Mouse (Mus musculus): ENCODE results near the gene Hspb8. TPM values are rescaled to one million over a fixed set of nuclear protein-coding genes. Genes with fewer than 3 reads are reported as not detected.

Gene Hspb8
- polyA plus RNA-seq (2014; fragmentation: Nextera tagmentation; extraction: Ambion mirVana) = 5.4 and 5.9 TPM in 2 replicates

DNA sequence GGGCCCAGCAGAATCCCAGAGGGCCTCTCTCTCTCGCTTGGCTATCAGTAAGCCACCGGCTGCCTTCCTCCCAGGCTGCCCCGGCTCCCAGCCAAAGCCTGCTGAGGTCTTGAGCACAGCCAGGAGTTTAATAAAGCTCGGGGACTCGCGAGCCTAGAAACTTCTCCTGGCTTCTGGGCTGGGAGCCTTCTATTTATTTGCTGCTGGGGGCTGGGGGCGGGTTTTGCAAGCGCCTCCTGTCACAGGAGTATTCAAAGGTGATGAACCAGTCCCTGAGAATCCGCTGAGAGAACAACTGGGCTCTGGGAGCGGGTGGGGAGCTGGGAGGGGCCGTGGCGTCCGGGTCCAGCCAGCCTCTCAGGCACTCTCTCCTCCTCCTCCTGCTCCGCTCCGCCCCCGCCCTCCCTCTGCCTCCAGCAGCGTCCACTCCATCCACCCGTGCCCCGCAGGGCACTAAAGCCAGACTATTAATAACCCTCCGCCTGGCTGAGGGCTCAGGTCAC is at the start of gene Hspb8:
TSS of gene Hspb8 (minus strand) at position 166 of the 503 bp plus-strand sequence.
- Histone ChIP-seq H3K27ac (ENCODE audit: low read depth, low read length) (peak within 1 kb of the TSS; percentile 23; the same call in 1 of the 2 replicates), H3K27me3 (replicated peaks; ENCODE audit: control insufficient read depth, insufficient read depth, low read length) (no peaks in the 10 kb centered on the region), H3K9me3 (replicated peaks; ENCODE audit: control insufficient read depth, low read length) (no peaks in the 10 kb centered on the region), H3K36me3 (ENCODE audit: control insufficient read depth, insufficient read depth, low read length) (no peaks in the 10 kb centered on the region), H3K4me3 (ENCODE audit: low read depth, low read length) (no peak within 1 kb of the TSS), H3K4me1 (ENCODE audit: control insufficient read depth, insufficient read depth, low read length) (peaks cover 9% of the 10 kb centered on the region), H3K4me2 (ENCODE audit: low read length) (peak within 1 kb of the TSS; percentile 36), H3K9ac (ENCODE audit: low read length) (peak within 1 kb of the TSS; percentile 36; the same call in 1 of the 2 replicates)
- ATAC-seq (peak; percentile 21), DNase-seq (ENCODE audit: low spot score) (peak; percentile 74)
- WGBS = under 1% methylated on average over 20 of the region's 20 CpGs

DNA sequence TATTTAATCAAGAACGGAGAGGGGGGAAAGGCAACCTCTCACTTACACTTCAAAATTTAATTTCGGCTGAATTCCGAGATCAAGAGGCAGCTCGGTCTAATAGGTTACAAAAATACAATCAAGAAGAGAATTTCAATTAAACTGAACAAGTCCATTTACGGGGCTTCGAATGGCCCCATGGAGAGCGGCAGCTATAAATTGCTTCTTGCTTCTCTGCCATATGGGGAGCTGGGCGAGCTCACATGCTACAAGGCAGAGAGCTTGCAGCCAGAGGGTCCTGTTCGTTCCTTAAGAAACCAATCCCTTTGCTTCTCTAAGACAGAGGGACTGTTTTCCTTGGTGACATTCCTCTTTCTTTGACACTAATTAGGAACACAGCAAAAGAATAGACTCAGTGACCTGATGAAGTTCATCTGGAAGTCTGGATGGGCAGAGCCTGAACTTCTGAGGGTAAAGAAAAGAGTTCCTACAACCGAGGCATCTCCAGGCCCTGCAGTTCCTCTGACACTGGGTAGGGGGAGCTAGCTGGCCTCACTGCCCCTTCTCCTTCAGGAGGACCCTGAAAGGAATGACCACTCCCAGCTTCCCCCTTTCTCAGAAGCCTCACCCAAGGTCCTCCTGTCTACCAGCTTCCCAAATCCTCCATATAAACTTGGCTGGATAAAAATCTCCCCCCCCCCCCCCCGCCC is 38.8 kb upstream of the Hspb8 start:
- Histone ChIP-seq H3K4me3 (ENCODE audit: low read depth, low read length) (no peak overlapping the region), H3K27me3 (replicated peaks; ENCODE audit: control insufficient read depth, insufficient read depth, low read length) (no peaks in the 10 kb centered on the region), H3K4me1 (ENCODE audit: control insufficient read depth, insufficient read depth, low read length) (peaks cover 16% of the 10 kb centered on the region), H3K36me3 (ENCODE audit: control insufficient read depth, insufficient read depth, low read length) (peaks cover 46% of the 10 kb centered on the region), H3K4me2 (ENCODE audit: low read length) (no peak overlapping the region), H3K9ac (ENCODE audit: low read length) (no peak overlapping the region), H3K9me3 (replicated peaks; ENCODE audit: control insufficient read depth, low read length) (peaks cover 10% of the 10 kb centered on the region), H3K27ac (ENCODE audit: low read depth, low read length) (no peak overlapping the region)
- no peak for ATAC-seq
- DNase-seq (ENCODE audit: low spot score) = peak; percentile 56
- 11% methylated on average over 11 of the region's 11 CpGs for WGBS

DNA sequence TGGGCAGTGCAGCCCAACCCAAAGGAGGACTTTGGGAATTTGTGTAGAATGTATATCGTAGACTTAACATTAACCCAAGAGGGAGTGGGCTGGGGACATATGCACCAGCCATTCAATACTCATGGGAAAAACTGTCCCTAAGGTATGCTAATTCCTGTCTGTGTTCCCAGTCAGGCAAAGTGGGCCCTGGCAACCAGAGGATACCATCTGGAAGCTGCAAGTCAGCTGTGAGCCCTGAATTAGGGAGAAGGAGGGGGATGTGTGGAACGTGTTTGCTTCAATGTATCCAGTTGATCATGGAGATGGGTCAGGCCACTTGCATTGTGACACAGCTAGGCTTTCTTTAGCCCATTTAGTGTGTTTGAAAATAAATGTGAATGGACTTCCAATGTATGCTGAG is 37.3 kb upstream of the Hspb8 start:
- peak; percentile 48; the same call in 1 of the 2 replicates for ATAC-seq
- Histone ChIP-seq H3K27me3 (replicated peaks; ENCODE audit: control insufficient read depth, insufficient read depth, low read length) (no peaks in the 10 kb centered on the region), H3K9me3 (replicated peaks; ENCODE audit: control insufficient read depth, low read length) (peaks cover 2% of the 10 kb centered on the region), H3K27ac (ENCODE audit: low read depth, low read length) (no peak overlapping the region), H3K4me2 (ENCODE audit: low read length) (no peak overlapping the region), H3K4me3 (ENCODE audit: low read depth, low read length) (no peak overlapping the region), H3K9ac (ENCODE audit: low read length) (no peak overlapping the region), H3K36me3 (ENCODE audit: control insufficient read depth, insufficient read depth, low read length) (peaks cover 31% of the 10 kb centered on the region), H3K4me1 (ENCODE audit: control insufficient read depth, insufficient read depth, low read length) (peaks cover 16% of the 10 kb centered on the region)
- 49% methylated on average over 2 of the region's 2 CpGs for WGBS
- peak; percentile 76 for DNase-seq (ENCODE audit: low spot score)

DNA sequence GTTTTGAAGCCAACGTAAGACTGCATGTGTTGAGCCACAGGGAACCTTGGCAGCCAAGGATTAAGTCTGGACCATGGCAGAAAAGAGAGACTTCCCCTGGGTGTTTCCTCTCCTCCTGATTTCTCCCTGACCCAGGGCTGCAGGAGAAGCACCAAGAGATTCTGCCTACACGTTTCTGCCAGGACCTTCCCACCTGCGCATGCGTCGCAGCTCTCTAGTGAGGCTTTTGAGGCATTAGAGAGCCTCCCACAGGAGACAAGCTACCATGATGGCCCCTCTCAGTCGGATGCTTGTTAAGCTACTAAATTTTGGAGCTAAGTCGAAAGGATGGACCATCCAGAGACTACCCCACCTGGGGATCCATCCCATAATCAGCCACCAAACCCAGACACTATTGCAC is 35.1 kb upstream of the Hspb8 start:
- Histone ChIP-seq H3K9me3 (replicated peaks; ENCODE audit: control insufficient read depth, low read length) (no peaks in the 10 kb centered on the region), H3K9ac (ENCODE audit: low read length) (no peak overlapping the region), H3K4me2 (ENCODE audit: low read length) (no peak overlapping the region), H3K27ac (ENCODE audit: low read depth, low read length) (no peak overlapping the region), H3K4me1 (ENCODE audit: control insufficient read depth, insufficient read depth, low read length) (peaks cover 18% of the 10 kb centered on the region), H3K36me3 (ENCODE audit: control insufficient read depth, insufficient read depth, low read length) (peaks cover 17% of the 10 kb centered on the region), H3K4me3 (ENCODE audit: low read depth, low read length) (no peak overlapping the region), H3K27me3 (replicated peaks; ENCODE audit: control insufficient read depth, insufficient read depth, low read length) (no peaks in the 10 kb centered on the region)
- WGBS = 82% methylated on average over 7 of the region's 7 CpGs
- no peak for ATAC-seq
- no peak for DNase-seq (ENCODE audit: low spot score)

DNA sequence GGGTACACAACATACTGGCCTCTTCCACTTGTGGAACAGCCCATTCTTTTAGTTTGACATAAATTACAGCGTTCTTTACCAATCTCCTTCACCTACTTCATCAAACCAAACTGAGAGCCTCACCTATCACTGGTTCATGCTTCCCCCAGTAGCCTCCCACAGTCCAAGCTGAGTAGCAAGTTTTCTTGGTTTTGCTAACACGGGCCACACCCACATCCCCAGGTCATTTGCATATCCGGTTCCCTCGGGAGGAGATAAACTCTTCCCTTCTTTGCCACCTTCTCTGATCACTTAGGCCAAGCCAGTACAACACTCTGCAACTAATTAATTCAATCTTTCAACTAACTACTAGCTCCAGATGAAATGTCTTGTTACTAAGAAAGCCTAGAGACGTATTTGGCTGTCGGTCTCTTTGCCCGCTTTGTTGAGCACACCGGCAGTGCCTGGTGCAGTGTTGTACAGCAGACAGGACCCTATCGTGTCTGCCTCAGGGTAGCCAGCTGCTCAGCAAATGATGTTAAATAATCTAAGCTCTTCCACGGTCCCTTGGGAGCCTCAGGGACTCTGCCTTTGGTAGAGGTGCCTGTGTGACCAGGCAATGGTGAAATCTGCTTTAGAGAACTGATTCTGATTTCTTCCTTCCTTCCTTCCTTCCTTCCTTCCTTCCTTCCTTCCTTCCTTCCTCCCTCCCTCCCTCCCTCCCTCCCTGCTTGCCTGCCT is 34.3 kb upstream of the Hspb8 start:
- Histone ChIP-seq H3K27me3 (replicated peaks; ENCODE audit: control insufficient read depth, insufficient read depth, low read length) (no peaks in the 10 kb centered on the region), H3K4me3 (ENCODE audit: low read depth, low read length) (no peak overlapping the region), H3K9me3 (replicated peaks; ENCODE audit: control insufficient read depth, low read length) (no peaks in the 10 kb centered on the region), H3K9ac (ENCODE audit: low read length) (no peak overlapping the region), H3K4me2 (ENCODE audit: low read length) (no peak overlapping the region), H3K36me3 (ENCODE audit: control insufficient read depth, insufficient read depth, low read length) (peaks cover 22% of the 10 kb centered on the region), H3K4me1 (ENCODE audit: control insufficient read depth, insufficient read depth, low read length) (peaks cover 18% of the 10 kb centered on the region), H3K27ac (ENCODE audit: low read depth, low read length) (no peak overlapping the region)
- DNase-seq (ENCODE audit: low spot score) = no peak
- 40% methylated on average over 10 of the region's 10 CpGs for WGBS
- ATAC-seq = no peak

DNA sequence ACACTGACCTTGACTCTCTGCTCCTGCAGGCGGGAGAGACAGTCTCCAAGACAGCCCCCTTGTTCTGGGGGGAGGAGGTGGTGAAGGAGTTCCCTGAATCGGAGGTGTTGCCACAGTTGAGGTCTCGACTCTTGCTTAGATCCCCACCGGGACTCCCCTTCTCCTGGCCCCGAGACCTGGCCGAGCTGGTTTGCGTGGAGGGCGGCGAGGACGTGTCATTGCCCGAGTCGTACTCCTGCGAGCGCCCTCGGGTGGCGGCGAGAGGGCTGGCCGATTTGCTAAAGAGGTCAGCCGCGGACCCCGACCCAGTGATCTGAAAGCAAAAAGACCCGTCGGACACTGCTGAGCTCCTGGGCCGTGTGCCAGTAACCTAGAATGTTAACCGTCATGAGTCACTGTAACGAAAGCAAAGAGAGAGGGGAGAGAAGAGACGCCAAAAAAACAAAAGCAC is 30.8 kb upstream of the Hspb8 start:
- Histone ChIP-seq H3K36me3 (ENCODE audit: control insufficient read depth, insufficient read depth, low read length) (peaks cover 30% of the 10 kb centered on the region), H3K4me3 (ENCODE audit: low read depth, low read length) (no peak overlapping the region), H3K27ac (ENCODE audit: low read depth, low read length) (no peak overlapping the region), H3K9ac (ENCODE audit: low read length) (no peak overlapping the region), H3K9me3 (replicated peaks; ENCODE audit: control insufficient read depth, low read length) (no peaks in the 10 kb centered on the region), H3K4me1 (ENCODE audit: control insufficient read depth, insufficient read depth, low read length) (peaks cover 10% of the 10 kb centered on the region; the same call in 1 of the 2 replicates), H3K27me3 (replicated peaks; ENCODE audit: control insufficient read depth, insufficient read depth, low read length) (no peaks in the 10 kb centered on the region), H3K4me2 (ENCODE audit: low read length) (peak overlapping the region; percentile 22)
- ATAC-seq = no peak
- peak; percentile 45 for DNase-seq (ENCODE audit: low spot score)
- WGBS = 4% methylated on average over 27 of the region's 27 CpGs

DNA sequence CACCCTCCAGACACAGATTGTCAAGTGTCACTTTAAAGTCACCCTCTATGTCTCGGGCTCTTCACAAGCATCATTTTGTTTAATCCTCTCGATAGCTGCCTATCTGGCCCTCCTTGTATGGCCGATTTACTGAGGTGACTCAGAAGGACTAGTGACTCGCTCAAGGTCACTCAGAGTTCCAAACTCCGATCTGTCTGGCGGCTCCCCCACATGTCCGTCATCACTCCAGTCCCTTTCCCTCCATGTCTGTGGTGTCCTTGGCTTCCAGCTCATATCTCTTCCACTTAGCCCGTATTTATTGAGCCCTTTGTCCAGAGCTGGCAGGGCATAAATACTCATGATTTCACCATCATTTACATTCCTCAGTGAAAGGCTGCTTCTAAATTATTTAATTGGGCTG is 28.2 kb upstream of the Hspb8 start:
- Histone ChIP-seq H3K9ac (ENCODE audit: low read length) (no peak overlapping the region), H3K4me2 (ENCODE audit: low read length) (no peak overlapping the region), H3K4me1 (ENCODE audit: control insufficient read depth, insufficient read depth, low read length) (peaks cover 10% of the 10 kb centered on the region; the same call in 1 of the 2 replicates), H3K9me3 (replicated peaks; ENCODE audit: control insufficient read depth, low read length) (no peaks in the 10 kb centered on the region), H3K4me3 (ENCODE audit: low read depth, low read length) (no peak overlapping the region), H3K27me3 (replicated peaks; ENCODE audit: control insufficient read depth, insufficient read depth, low read length) (no peaks in the 10 kb centered on the region), H3K27ac (ENCODE audit: low read depth, low read length) (no peak overlapping the region), H3K36me3 (ENCODE audit: control insufficient read depth, insufficient read depth, low read length) (peaks cover 30% of the 10 kb centered on the region)
- WGBS = 88% methylated on average over 8 of the region's 8 CpGs
- ATAC-seq = no peak
- DNase-seq (ENCODE audit: low spot score) = no peak

DNA sequence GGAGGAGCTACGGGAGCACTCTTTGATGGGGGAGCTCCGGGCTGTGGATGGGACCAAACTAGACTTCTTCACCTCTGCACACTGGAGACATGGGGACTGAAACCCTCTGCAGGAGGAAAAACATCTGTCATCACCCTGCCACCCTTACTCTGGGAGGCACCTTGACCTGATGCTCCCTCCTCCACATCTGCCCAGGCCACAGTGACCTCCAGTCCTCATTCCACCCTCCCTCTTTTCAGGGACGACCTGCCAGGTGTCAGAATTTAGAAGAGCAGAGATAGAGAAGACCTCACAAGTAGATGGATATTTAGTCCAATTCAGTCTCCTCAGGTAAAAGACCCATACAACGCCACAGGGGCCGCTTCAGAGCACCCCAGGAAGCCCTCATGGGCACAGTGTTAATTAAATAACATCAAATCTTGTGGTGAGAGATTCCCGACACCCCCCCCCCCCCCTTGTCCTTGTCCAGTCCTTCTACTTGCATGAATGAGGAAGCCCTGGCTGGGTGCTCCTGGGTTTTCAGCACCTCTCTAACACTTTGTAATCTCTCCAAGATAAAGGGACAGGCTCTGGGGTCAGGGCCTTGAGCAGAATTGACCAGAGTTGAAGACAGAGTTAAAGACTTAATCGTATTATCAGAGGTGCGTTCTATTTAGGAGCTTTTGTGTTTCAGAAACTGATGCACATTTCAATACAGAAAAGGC is 27.0 kb upstream of the Hspb8 start:
- no peak for ATAC-seq
- no peak overlapping the region for H3K27ac ChIP-seq (ENCODE audit: low read depth, low read length)
- H3K36me3 ChIP-seq (ENCODE audit: control insufficient read depth, insufficient read depth, low read length) = peaks cover 30% of the 10 kb centered on the region
- no peak for DNase-seq (ENCODE audit: low spot score)
- whole genome bisulfite sequencing = 60% methylated on average over 8 of the region's 8 CpGs
- no peaks in the 10 kb centered on the region for H3K27me3 ChIP-seq (replicated peaks; ENCODE audit: control insufficient read depth, insufficient read depth, low read length)
- H3K4me3 ChIP-seq (ENCODE audit: low read depth, low read length) = no peak overlapping the region
- H3K4me1 ChIP-seq (ENCODE audit: control insufficient read depth, insufficient read depth, low read length) = peaks cover 10% of the 10 kb centered on the region; the same call in 1 of the 2 replicates
- no peak overlapping the region for H3K4me2 ChIP-seq (ENCODE audit: low read length)
- H3K9me3 ChIP-seq (replicated peaks; ENCODE audit: control insufficient read depth, low read length) = no peaks in the 10 kb centered on the region
- H3K9ac ChIP-seq (ENCODE audit: low read length) = no peak overlapping the region
